In genomic region chr10:26611246-26611645, GRCm38 (mm10) we compare ENCODE assay signal across 26 mouse cellular contexts.
"Had no signal": no experiment of that assay in that cellular context is flagged by ENCODE, and none has a peak within 500 bp of the region (broad histone marks: within the 10 kb centered on the region; RNA-seq: fewer than 3 reads in every experiment).

No protein-coding gene starts in this region.

- H3K4me3 ChIP-seq: heart, embryonic 10.5 days; heart, embryonic 12.5 days; hindbrain, embryonic 10.5 days; hindbrain, embryonic 13.5 days; hindbrain, embryonic 15.5 days; kidney, embryonic 15.5 days; limb, embryonic 13.5 days; limb, embryonic 15.5 days; liver, embryonic 12.5 days had no signal

- H3K9ac ChIP-seq: heart, embryonic 12.5 days; hindbrain, embryonic 13.5 days; hindbrain, embryonic 15.5 days; kidney, embryonic 15.5 days; limb, embryonic 13.5 days; limb, embryonic 15.5 days; liver, embryonic 12.5 days; liver, embryonic 14.5 days had no signal

- H3K4me1 ChIP-seq: heart, embryonic 10.5 days; heart, embryonic 12.5 days; hindbrain, embryonic 10.5 days; hindbrain, embryonic 13.5 days; hindbrain, embryonic 15.5 days; kidney, embryonic 15.5 days; limb, embryonic 13.5 days; limb, embryonic 15.5 days; liver, embryonic 12.5 days had no signal

- H3K27ac ChIP-seq: heart, embryonic 10.5 days; hindbrain, embryonic 10.5 days; hindbrain, embryonic 13.5 days; hindbrain, embryonic 15.5 days; hindbrain, postnatal 0 days; kidney, embryonic 15.5 days; kidney, postnatal 0 days; limb, embryonic 13.5 days; limb, embryonic 15.5 days; liver, embryonic 12.5 days; liver, embryonic 14.5 days had no signal

- ATAC-seq: hindbrain, postnatal 0 days; intestine, embryonic 16.5 days; liver, embryonic 12.5 days had no signal

- DNase-seq: gastrocnemius, postnatal 14 days; gastrocnemius, postnatal 36 days; heart, adult 18-20 months; heart, postnatal 10 days; heart, postnatal 4 days; kidney, adult 11 months; kidney, adult 2 months; kidney, adult 9 months; kidney, postnatal 14 days; kidney, postnatal 36 days; layer of hippocampus, adult 9-11 months; layer of hippocampus, postnatal 36 days; left cerebral cortex, postnatal 4 days had no signal

- H3K9me3 ChIP-seq: heart, embryonic 10.5 days; heart, embryonic 12.5 days; hindbrain, embryonic 10.5 days; hindbrain, embryonic 13.5 days; hindbrain, embryonic 15.5 days; kidney, embryonic 15.5 days; limb, embryonic 13.5 days; limb, embryonic 15.5 days; liver, embryonic 12.5 days had no signal

- H3K27me3 ChIP-seq: heart, embryonic 12.5 days; hindbrain, embryonic 13.5 days; hindbrain, embryonic 15.5 days; kidney, embryonic 15.5 days; limb, embryonic 13.5 days; limb, embryonic 15.5 days; liver, embryonic 12.5 days had no signal

- H3K36me3 ChIP-seq: heart, embryonic 10.5 days; heart, embryonic 12.5 days; hindbrain, embryonic 10.5 days; hindbrain, embryonic 13.5 days; hindbrain, embryonic 15.5 days; kidney, embryonic 15.5 days; limb, embryonic 13.5 days; limb, embryonic 15.5 days; liver, embryonic 12.5 days had no signal

- H3K4me2 ChIP-seq: heart, embryonic 12.5 days; hindbrain, embryonic 13.5 days; hindbrain, embryonic 15.5 days; kidney, embryonic 15.5 days; limb, embryonic 13.5 days; limb, embryonic 15.5 days; liver, embryonic 12.5 days had no signal
